Mouse (Mus musculus) ZHBTc4 (cell line): ENCODE data around the gene Bex1.

Experiments used
- DNase-seq: peaks from one replicate; pipeline ENCODE4 v3.0.0-alpha.2; 2011; ENCODE audit warnings: low read depth, low spot score

The Bex1 gene

DNA sequence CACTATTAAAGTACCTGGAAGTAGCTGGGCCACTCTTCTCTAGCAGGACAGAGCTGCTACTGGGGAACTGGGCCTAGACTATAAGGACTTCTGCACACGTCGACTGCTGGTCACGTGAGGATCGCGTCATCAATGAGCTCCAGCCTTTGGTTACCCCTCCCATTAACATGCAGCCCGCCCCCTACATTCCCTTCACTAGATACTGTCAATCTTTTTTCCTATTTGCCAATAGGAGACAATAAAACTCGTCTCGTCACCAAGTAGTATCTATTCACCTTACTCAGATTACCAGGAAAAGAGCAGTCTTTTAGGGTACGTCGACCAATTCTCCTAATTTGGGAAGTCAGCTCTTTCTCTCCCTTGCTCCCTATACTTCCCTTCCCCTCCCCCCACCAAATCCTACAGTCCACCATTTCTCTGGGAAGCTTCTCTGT lies 43.2 kb downstream of the Bex1 start, which contains the start of gene Tceal8:
Tceal8 (minus strand) TSS at position 225 of the 434 bp plus-strand sequence.
- peak; percentile 95 for DNase-seq

DNA sequence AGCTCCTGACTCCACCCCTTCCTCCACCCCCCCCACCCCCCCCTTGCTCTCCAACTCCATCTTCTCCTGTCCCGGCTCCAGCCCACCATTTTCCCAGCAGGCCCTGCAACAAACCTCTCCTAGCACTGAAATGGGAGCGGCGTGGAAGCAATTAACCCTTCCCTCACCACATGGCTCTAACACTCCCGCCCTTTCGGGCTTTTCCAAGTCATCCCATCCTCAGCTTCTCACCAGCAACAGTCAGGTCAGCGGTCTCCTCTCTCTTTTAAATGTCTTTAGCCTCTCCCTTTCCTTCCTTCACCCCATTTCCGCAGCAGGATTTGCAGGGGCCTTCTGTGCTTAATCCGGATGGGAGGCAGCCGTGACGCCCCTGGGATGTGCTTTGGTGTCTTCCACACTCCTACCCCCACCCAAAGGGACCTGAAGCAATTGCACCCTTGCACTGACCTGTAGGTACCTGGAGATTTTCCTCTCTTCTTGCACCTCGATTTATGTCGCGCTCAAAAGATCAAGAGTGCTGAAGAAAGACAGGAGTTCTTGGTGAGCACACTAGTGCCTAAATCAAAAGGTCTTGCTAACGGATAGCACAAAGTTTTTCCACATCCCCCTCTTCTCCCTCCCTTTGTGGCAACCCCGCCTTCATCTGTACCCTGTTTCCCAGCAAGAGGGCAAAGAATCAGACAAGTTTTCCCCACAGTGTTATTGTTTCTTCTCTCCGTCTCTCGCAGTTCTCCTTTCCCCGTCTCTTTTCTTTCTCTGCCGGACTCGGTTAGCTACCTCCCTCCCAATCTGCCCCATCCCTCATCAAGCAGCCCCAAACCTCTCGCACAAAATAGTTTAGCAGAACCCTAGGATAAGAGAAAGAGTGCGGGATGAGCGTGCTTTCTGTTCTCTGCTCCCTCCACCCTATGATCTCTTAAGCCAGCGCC lies 43.9 kb downstream of the Bex1 start:
- DNase-seq = peak; percentile 90

DNA sequence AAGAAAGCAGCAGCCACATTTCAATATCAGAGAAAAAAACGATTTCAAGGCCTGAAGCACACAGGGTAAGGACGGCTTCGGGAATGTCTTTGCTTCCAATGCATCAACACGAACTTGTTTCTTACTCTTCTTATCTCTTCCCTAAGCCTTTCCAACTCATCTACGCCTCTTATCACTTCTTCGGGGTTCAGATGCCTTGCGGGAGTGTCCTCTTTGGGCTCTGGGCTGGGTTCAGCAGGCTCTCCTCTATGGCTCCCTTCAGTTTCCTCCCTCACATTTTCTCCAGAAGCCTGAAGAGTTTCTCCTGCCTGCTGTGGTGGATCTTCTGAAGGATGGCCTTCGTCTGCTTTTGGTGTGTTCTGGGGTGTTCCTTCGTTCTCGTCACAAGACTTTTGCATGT lies 44.7 kb downstream of the Bex1 start:
- no peak for DNase-seq
